Mouse (Mus musculus) bone marrow macrophage, adult 2 months (primary cell): ENCODE results near the gene Fth1.

Source experiments
- CTCF ChIP-seq: IDR thresholded peaks from 2 replicates; pipeline ENCODE4 v1.5.1; 2012; ENCODE audit warnings: low read depth, mild to moderate bottlenecking, low read length, moderate library complexity
- POLR2A ChIP-seq: IDR thresholded peaks from 2 replicates; pipeline ENCODE4 v1.6.1; 2012; ENCODE audit warnings: mild to moderate bottlenecking, low read depth, low read length, borderline replicate concordance

DNA sequence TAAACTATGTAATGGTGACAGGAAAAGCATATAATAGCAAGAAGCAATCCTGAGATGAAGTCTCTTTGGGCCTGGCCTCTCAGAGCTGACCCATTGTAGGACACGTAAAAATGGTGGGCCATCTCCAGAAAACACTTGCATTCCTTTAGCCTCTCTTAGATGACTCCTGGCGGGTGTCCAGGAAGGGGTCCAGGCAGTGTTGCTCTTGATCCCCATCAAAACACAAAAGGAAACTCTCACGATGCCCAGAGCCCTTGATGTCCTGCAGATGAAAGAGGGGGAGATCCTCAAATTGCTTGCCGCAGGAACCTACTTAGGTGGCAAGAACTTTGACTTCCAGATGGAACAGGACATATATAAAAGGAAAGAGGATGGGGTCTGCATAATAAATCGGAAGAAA, 43.0 kb upstream of the Fth1 start:
- TF ChIP-seq CTCF (no peak), POLR2A (no peak)
